Mouse (Mus musculus) induced T-regulatory cell, adult 2 months (primary cell): ENCODE measurements around the gene Sirt4.

ENCODE experiments used
- DNase-seq: peaks from one replicate; pipeline ENCODE4 v3.0.0-alpha.2; 2012; ENCODE audit warnings: low read depth

Gene Sirt4

GRCm38 (mm10) chr5:115491771-115492322 is 7.3 kb upstream of the Sirt4 start:
- DNase-seq, result peak; percentile 70

GRCm38 (mm10) chr5:115491076-115491475 is 6.6 kb upstream of the Sirt4 start:
- DNase-seq, result peak; percentile 51

GRCm38 (mm10) chr5:115490638-115491000 is 6.1 kb upstream of the Sirt4 start:
- DNase-seq, result no peak

- DNase-seq, result peak; percentile 97
Measured at GRCm38 (mm10) chr5:115489699-115490637, 5.4 kb upstream of the Sirt4 start.

GRCm38 (mm10) chr5:115488841-115489698 is 4.5 kb upstream of the Sirt4 start:
- peak; percentile 95 for DNase-seq

GRCm38 (mm10) chr5:115487942-115488580 is 3.5 kb upstream of the Sirt4 start:
- DNase-seq, result no peak

GRCm38 (mm10) chr5:115487353-115487752 is 2.8 kb upstream of the Sirt4 start:
- no peak for DNase-seq

GRCm38 (mm10) chr5:115486726-115487125 is 2.2 kb upstream of the Sirt4 start:
- no peak for DNase-seq

GRCm38 (mm10) chr5:115485489-115486205 is 1.1 kb upstream of the Sirt4 start:
- no peak for DNase-seq

GRCm38 (mm10) chr5:115484996-115485395 is 471 bp upstream of the Sirt4 start:
- no peak for DNase-seq

GRCm38 (mm10) chr5:115483385-115483784 is 1.1 kb downstream of the Sirt4 start:
- no peak for DNase-seq

- DNase-seq, result no peak
Measured at GRCm38 (mm10) chr5:115482390-115483265, 1.9 kb downstream of the Sirt4 start.

GRCm38 (mm10) chr5:115480101-115480500 is 4.4 kb downstream of the Sirt4 start:
- no peak for DNase-seq

- no peak for DNase-seq
Measured at GRCm38 (mm10) chr5:115479561-115479960, 5.0 kb downstream of the Sirt4 start.

- no peak for DNase-seq
Measured at GRCm38 (mm10) chr5:115476107-115476727, 8.3 kb downstream of the Sirt4 start.

GRCm38 (mm10) chr5:115475337-115476106 is 9.0 kb downstream of the Sirt4 start:
- peak; percentile 71 for DNase-seq

- DNase-seq, result peak; percentile 76
Measured at GRCm38 (mm10) chr5:115474174-115474828, 10.2 kb downstream of the Sirt4 start.

- DNase-seq, result no peak
Measured at GRCm38 (mm10) chr5:115473191-115473590, 11.3 kb downstream of the Sirt4 start.
